Mouse (Mus musculus) thymus, postnatal 0 days (tissue): ENCODE results near the gene Inhbe. TPM values are rescaled to one million over a fixed set of nuclear protein-coding genes. Genes with fewer than 3 reads are reported as not detected.

ENCODE experiments used
- DNase-seq: peaks from one replicate; pipeline ENCODE4 v3.0.0-alpha.2; 2015; ENCODE audit warnings: low spot score
- polyA plus RNA-seq: library from polyadenylated mRNA; unstranded; fragments of >200 nt; fragmentation: Nextera tagmentation; extraction: Ambion mirVana; gene quantifications from 2 replicates; pipeline ENCODE4 v1.2.1, GENCODE M21; 2015

Inhbe gene
- polyA plus RNA-seq, 1 experiment from 2014 or later, result not detected

DNA sequence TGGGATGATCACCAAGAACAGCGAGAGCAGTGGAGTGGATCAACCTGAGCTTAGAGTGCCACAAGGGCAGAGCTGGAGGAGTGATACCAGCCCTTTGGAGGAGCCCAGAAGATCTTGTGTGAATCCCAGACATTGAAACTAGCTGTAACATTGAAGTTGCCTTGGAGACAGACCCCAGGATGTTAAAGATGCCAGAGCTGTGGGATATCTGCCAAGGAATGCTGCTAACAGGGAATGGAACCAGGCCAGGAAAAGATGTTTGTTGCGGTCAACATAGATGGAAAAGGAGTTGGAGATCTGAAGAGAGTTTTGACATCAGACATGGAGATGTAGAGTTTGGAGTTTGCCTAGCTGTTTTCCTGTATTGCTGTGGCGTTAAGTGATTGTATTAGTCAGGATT, 8.0 kb downstream of the Inhbe start:
- no peak for DNase-seq

DNA sequence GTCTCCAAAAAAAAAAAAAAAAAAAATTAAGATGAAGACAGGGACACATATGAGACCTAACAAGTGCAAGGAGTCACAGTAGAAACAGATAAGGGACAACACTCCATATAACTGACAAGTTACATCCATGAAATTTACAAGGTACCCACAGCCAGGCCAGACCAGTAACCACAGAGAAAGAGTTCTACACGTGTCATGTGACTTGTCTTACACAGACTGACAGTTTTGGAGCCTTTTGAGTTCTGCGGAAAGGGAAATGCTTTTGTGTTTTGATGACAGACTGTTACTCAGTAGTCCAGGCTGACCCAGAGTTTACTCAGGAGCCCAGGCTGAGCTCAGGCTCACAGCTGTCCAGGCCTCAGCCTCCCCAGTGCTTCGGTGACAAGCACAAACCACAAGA, 11.2 kb downstream of the Inhbe start:
- DNase-seq, result no peak

DNA sequence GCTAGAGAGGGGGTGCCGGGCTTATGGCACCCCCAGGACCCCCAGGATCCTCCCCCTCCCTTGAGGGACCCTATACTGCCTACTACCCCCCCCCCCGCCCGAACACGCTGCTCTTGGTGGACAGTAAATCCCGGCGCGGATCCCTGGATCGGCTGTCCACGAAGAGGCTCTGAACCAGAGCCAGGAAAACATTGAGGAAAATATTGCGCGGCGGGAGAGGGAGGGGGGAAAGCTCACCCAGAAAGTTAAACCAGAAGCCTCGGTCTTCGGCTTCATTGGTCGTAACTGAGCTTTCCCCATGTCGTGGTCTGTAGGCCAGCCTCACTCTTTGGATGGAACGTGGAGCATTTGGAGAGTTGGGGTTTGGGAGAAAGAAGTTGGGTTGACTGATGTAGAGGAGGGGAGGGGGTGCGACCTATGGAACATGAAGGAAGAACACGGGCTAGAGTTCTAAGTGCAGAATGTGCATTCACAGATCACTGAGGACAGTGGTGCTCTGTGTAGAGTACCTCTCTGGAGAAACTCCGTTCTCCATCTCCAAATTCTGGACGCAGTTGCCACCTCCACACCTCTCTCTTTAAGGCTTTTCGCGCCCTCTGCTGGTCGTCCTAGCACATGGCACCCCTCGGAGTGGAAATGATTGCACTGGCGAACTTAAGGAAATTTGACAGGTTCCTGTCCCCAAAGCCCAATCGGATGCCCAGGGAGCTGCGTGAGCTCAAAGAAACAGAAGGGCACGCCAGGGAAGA, 12.1 kb downstream of the Inhbe start, which contains the start of gene Gli1:
Gene Gli1, minus strand, starts transcription at position 84 of the 749 bp plus-strand sequence.
- DNase-seq, result peak; percentile 86

DNA sequence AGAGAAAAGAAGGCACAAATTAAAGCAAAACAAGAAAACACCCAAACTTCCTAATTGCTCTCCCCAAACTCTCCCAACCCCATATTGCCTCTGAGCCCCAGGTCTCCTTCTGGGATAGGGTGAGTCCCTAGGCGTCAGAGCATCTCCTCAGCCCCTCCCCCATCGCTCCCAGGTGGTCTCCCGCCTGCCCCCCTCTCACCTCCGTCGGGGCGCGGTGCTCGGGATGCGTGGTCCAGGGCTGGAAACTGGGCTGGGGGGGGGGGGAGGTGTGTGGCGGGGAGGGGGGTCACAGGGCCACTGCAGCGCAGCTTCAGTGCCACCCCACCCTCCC, 12.9 kb downstream of the Inhbe start:
- DNase-seq, result no peak

DNA sequence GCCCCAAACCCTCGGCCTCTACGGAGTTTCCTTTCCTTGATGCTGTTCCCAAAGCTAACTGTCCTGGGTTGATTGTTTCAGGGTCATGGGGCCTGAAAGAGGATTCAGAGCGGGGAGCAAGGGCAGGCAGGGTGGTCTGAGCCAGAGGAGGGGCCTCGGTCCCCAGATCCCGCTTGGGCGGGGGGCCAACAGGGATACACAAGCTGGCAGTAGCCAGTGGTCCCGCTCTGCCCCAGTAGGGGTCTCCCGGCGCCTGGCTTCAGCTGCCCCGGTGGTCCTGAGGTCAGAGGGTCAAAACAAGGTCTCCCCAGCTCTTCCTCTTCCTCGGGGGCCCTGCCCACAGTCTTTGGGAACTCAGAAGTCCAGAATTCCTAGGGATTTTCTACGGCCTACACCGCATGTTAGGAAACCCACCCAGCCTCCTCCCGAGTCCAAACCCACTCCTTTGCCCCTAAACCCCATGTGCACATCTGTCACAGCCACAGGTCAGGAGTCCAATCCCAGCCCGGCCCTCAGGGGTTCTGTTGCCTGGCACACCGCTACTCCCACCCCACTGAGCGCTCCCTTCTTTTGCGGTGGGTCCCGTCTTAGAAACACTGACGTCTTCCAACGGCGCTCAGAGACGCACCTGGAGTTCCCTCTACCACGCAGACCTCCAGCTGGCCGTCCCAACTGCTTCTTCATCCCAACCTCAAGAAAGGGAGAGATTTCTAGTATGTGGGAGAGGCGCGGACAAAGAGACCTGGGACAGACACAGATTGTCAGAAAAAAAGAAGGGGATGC, 13.4 kb downstream of the Inhbe start:
- DNase-seq, result no peak

DNA sequence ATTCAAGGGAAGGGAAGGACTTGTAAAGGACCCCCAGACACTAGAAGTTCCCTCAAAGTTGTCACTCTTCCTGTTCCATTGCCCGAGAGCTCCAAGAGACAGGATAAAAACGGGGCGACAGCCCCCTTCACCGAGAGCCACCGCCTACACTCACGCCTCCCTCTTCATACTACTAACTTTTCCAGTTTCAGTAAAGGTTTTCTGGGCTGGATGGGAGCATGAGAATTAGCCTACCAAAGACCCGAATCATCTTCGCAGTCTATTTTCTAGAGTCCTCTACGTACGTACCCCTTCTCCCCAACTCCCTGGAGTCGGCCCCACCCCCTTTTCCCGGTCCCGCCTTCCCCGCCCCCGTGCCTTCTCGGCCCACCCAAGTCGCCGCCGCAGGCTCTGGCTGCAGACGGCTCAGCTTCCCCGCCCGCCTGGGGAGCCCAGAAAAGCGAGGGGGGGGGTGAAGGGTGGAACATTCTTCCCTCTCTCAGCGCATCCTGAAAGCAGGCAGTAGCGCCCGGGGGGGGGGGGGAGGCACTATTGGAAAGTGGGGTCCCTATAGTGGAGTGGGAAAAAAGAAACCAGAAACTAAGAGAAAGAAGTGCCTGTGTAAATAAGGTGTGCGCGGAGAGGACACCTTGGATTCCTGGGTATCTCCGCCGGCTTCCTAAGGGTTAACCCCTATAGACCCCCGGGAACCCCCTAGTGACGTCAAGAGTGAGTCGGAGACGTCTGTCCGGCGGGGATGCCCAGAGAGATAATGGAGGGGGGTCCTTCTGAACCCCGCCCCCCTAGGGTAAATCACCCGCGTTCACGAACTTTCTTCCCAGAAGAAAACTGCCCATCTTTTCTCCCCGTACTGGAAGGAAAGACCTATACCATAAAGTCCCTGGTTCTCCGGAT, 14.3 kb downstream of the Inhbe start:
- DNase-seq, result no peak

DNA sequence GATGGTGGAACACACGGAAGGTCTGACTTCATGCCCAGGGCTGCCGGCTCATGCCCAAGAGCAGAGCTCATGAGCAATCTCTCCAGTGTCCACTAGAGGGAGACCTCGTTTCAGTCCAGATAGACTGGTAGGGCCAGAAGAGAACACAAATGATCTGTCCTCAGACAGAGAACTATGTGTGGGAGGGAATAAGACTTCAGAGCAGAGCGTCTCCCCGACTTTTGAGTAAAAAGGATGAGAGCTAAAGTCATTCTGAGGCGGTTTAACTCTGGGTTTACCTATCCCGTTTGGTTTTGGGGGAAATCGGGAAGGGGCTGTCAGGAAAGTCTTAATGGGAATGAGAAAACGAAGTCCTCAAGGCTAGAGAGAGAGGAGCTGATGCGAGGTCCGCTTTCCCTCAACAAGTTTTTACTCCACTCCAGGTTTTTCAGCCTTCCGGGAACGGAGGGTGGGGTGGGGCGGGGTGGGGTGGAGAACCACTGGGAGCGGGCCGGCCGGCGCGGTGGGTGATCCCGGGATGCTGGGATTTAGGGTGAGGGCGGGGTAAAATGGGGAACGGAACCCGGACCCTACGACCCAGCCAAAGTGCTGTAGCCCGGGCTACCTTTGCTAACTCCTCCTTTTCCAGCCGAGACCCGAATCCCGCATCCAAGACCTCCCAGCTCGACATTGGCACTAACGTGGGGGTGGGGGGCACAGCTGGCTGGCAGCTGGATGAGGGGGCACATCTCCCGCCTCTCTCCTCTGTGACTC, 15.1 kb downstream of the Inhbe start:
- DNase-seq, result peak; percentile 88

DNA sequence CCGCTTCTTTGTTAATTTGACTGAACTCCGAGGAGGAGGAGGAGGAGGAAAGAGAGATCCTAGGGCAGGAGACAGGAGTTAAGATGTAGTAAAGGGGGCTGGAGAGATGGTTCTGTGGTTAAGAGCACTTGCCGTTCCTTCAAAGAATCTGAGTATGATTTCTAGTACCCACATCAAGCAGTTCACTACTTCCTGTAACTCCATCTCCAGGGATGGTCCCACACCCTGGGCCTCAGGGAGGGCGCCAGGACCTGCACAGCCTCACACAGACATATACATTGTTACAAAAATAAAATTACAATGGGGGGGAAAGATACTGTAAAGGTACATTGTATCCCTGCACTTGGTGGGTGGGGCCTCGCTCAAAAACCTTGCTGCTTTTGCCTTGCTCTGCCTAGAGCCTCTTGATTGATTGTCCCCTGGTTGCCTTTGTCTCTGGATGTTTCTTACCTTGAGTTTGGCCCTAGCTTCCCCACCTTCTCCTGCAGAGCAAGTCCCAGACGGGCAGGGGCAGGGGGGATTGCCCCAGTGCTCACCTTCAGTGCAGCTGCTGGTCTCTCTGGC, 16.6 kb downstream of the Inhbe start:
- DNase-seq, result no peak

DNA sequence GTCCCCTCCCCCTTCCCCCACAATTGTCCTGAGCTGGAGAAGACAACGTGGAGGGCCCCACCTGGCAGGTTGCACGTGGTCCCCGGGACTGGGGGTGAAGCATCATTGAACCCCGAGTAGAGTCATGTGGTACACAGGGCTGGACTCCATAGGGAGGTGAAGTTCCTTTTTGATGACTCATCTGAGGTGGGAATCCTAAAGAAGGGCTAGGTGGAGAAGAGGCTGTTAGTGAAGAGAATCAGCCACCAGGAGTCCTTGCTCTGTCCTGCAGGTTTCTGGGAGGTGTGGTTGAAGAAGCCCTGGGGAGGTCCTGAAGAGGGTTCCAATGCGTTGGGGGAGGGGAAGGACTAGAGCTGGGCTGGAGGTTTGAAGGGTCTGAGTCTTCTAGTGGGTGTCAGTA, 17.3 kb downstream of the Inhbe start:
- no peak for DNase-seq

DNA sequence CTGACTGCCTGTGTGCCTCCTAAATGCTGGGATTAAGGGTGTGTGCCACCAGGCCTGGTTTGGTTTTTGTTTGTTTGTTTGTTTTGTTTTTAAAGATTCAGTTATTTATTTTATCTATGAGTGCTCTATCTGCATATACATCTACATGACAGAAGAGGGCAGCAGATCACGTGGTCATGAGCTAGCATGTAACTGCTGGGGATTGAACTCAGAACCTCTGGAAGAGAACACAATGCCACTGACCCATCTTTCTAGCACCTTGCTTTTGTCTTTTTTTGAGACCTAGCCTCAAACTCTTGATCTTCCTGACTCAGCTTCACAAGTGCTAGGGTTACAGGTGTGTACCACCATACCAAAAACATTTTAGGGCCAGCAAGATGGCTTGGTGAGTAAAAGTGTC, 18.9 kb downstream of the Inhbe start:
- DNase-seq, result no peak

DNA sequence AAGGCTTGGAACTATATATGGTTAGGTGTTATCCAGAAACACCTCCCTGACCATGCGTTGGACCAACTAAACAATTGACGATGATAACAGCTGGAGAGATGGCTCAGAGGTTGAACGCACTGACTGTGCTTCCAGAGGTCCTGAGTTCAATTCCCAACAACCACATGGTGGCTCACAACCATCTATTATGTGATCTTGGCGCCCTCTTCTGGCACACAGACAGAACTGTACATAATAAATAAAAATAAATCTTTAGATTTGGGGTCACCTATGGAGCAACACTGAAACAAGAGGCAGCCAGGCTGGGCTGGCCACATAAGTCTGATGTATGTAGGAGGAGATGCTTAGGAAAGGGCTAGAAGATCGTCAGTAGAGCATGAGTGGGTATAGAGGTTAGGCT, 21.1 kb downstream of the Inhbe start:
- no peak for DNase-seq

DNA sequence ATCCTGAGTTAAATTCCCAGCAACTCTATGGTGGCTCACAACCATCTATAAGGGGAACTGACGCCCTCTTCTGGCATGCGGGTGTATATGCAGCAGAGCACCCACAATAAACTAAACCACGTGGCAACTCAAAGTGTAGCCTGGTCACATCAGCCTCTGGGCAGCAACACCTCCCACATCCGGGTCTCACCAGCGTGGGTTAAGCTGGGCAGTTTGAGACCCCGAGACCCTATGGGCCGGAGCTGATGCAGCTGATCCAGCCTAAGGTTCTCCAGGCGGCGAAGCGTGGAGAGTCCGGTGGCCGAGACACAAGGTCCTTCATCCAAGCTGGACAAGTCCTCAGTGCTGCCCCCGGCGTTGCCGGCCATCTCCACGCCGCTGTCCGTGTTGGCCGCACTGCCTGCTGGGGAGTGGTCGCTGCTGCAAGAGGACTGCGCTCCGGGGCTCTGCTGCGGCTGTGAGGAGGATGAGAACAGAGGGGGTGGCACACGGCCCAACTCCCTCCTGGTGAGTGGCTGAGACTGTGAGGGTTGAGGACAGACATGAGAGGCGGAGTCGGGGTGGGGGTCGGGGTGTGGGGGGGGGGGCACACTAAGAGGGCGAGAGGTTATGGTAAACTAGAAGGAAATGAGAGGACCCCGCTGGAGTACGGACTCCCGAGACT, 21.9 kb downstream of the Inhbe start:
- no peak for DNase-seq

DNA sequence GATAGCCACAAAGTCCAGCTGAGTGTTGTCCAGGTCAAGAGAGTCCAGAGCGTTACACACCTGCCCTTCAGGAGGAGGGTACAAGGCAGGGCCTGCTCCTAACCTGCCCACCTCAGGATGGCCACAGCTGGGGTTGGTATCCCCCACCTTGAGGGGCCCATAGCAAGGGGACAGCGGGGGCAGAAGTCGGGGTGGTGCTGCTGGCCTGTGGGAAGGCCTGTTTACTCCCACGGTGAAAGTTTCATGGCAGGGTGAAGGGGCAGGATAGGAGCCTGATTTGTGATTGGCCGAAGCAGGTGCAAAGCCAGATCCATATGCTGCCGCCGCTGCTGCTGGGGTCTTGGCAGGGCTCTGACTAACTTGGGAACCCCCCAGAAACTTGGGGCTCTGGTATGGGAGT, 24.0 kb downstream of the Inhbe start:
- DNase-seq, result no peak

DNA sequence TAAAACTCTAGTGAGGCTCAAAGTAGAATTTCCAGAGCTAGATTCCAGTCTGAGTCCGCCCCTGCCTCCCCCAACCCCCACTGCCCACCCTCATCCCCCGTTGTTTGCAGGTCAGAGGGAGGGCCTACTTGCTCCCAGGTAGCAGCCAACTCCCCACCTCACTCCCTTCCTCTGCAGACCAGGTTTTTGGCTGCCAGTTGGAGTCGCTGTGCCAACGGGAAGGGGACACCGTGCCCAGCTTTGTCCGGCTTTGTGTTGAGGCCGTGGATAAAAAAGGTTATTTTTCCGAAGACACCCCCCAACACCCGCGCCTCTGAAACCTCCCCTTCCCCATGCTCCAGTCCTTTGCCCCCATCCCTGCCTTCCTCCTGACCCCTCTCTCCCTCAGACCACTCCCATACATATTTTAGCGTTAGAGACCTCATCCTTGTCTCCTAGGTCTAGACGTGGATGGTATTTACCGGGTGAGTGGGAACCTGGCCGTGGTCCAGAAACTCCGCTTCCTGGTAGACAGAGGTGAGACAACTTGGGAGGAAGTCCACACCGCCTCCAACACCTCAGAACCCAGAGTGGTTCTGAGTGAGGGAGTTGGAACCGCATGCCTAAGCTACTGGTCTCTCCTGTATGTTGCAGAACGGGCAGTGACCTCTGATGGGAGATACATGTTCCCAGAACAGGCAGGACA, 26.6 kb downstream of the Inhbe start:
- no peak for DNase-seq

DNA sequence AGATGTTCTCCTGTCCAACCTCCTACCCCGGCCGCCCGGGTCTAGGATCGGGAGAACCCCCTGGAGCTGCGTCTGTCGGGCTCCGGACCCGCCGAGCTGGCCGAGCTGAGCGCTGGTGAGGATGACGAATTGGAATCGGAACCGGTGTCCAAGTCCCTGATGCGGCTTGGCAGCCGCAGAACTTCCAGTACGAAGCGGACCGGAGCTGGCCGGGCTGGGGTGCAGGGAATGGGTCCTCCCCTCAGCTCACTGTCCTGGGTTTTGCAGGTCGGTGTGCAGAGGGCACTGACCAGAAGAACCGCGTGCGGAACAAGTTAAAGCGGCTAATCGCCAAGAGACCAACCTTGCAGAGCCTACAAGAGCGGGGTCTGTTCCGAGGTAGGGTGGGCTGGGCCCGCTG, 27.4 kb downstream of the Inhbe start:
- DNase-seq, result no peak

DNA sequence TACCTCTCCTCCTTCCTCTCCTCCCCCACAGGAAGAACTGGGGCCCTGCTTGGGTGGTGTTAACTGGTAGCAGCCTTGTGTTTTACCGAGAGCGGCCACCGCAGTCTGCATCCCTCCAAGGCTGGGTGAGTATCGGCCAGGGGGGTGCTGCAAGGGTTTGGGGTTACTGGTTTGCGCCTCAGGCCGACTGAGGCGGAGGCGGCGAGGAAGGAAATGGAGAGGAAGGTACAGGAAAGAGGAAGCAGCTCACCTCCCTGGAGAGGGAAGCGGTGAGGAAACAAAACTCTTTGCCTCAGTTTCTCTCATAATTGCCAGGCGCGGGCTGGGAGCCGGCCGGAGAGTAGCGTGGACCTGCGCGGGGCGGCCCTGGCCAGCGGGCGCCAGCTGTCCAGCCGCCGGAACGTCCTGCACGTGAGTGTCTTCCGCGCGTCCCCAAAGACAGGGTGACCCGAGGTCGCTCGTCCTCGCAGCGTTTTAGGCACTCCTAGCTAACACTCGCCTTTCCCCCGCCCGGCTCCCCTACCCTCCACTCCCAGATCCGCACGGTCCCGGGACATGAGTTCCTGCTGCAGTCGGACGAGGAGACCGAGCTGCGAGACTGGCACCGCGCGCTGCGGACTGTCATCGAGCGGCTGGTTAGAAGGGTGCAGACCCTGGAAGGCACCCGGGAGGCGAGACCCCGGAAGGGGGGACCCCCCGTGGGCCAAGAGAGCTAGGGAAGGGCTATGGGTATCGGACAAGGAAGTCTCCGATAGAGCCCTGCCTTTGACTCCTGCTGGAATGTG, 28.0 kb downstream of the Inhbe start:
- DNase-seq, result peak; percentile 60

DNA sequence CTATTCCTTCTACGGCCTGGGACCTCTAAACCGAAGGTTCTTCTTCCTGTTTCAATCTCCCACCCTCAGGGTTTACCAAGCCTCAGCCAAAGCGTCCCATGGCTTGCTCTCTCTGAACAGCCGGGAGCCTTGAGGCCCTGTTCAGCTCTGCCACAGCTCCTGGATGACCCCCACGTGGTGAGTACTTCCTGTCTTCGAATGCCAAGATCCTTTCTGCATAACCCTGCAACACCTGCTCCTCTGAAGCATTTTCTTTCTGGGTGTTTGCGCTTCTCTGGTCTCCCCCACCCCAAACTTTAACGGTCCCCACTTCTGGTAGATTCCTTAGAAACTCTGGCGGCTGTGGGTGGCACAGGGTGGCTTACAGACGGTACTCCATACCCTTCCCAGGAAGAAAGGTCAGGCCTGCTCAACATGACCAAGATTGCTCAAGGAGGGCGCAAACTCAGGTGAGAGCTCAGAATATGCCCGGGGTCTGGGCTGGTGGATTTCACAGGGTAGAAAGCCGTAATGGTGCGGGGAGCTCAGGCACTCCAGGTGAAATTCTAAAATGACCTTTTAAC, 28.7 kb downstream of the Inhbe start:
- DNase-seq, result peak; percentile 79

DNA sequence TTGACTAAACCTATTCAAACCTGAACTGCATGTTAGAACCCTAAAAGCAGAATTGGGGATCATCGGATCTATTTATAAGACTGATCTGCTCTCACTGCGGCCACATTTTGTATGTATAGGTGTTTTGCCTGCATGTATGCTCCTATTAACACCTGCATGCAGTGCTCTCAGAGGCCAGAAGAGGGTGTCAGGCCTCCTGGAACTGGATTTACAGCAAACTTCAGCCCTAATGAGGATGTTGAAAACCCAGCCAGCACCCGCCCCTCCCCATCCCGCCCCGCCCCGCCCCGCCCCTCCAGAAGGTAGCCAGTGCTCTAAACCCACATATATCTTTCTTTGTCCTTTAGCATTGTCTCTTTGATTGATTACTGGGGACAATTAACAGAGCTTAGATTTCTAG, 29.7 kb downstream of the Inhbe start:
- DNase-seq, result peak; percentile 87
